Mouse (Mus musculus) stomach, embryonic 16.5 days (tissue): ENCODE results near the gene Rorc. TPM values are rescaled to one million over a fixed set of nuclear protein-coding genes. Genes with fewer than 3 reads are reported as not detected.

Source experiments
- ATAC-seq: fragments of 200-750 bp; cut with Nextera tagmentation; 2 replicates; pipeline ENCODE4 v1.8.0; 2017; ENCODE audit warnings: moderate number of reproducible peaks, moderate TSS enrichment; ENCODE audit not compliant: insufficient read depth, low FRiP score
- H3K27ac ChIP-seq: fragments of 300-500 bp; sonication (generic); 2 replicates; pipeline ENCODE4 v1.5.1; 2014; ENCODE audit warnings: low read length
- H3K27me3 ChIP-seq: fragments of 300-500 bp; sonication (generic); 2 replicates; pipeline ENCODE4 v1.6.1; 2014; ENCODE audit warnings: low read length, control low read depth, mixed read lengths; ENCODE audit not compliant: control insufficient read depth, insufficient read depth
- H3K36me3 ChIP-seq: fragments of 300-500 bp; sonication (generic); 2 replicates; pipeline ENCODE4 v1.6.1; 2014; ENCODE audit warnings: low read length; ENCODE audit not compliant: control insufficient read depth, insufficient read depth
- H3K4me1 ChIP-seq: fragments of 300-500 bp; sonication (generic); 2 replicates; pipeline ENCODE4 v1.6.1; 2014; ENCODE audit warnings: low read length, control low read depth, mixed read lengths; ENCODE audit not compliant: control insufficient read depth, insufficient read depth
- H3K4me2 ChIP-seq: fragments of 300-500 bp; sonication (generic); 2 replicates; pipeline ENCODE4 v1.6.1; 2014; ENCODE audit warnings: low read depth, low read length, mixed read lengths
- H3K4me3 ChIP-seq: fragments of 300-500 bp; sonication (generic); replicated peaks from 2 replicates; pipeline ENCODE4 v1.5.1; 2014; ENCODE audit warnings: mild to moderate bottlenecking, low read length
- H3K9ac ChIP-seq: fragments of 300-500 bp; sonication (generic); 2 replicates; pipeline ENCODE4 v1.6.1; 2014; ENCODE audit warnings: low read length
- H3K9me3 ChIP-seq: fragments of 300-500 bp; sonication (generic); replicated peaks from 2 replicates; pipeline ENCODE4 v1.6.1; 2016; ENCODE audit warnings: low read length, control low read depth; ENCODE audit not compliant: control insufficient read depth
- WGBS: fragments of 180-500 bp; shearing (Covaris S2); extraction: QIAGEN DNeasy Blood & Tissue Kit; methylation state at CpG from one replicate; pipeline ENCODE4 v1.1.7; 2014; 5-methylcytosine and 5-hydroxymethylcytosine counted together
- polyA plus RNA-seq: library from polyadenylated mRNA; unstranded; fragments of >200 nt; fragmentation: Nextera tagmentation; extraction: Ambion mirVana; gene quantifications from 2 replicates; pipeline ENCODE4 v1.2.1, GENCODE M21; 2015

Rorc gene
- polyA plus RNA-seq, 1 experiment from 2014 or later, result 7.4 TPM

DNA sequence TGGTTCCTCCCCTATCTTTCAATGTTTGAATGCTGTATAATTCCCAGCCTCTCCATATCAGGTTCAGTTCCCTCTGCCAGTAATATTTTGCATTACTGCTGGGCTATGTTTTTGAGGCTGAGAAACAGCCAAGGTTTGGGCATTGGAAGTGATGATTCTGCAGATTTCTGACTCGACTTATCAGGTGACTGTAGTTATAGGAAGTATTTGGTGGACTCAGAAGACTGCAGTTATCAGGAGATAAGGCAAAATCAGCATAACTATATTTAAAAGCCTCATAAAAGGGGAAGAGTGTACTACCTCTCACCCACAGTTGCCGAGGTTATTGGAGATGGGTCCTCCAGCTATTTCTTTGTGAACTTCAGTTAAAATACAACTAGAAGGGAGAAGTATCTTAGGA, 58.4 kb downstream of the Rorc start:
- no peaks in the 10 kb centered on the region for H3K27me3 ChIP-seq
- 67% methylated on average over 2 of the region's 2 CpGs for WGBS
- no peak overlapping the region for H3K27ac ChIP-seq
- H3K9ac ChIP-seq, result no peak overlapping the region
- H3K4me1 ChIP-seq, result no peaks in the 10 kb centered on the region
- H3K4me3 ChIP-seq, result no peak overlapping the region
- ATAC-seq, result no peak
- H3K36me3 ChIP-seq, result no peaks in the 10 kb centered on the region
- H3K9me3 ChIP-seq, result no peaks in the 10 kb centered on the region
- no peak overlapping the region for H3K4me2 ChIP-seq

- no peak overlapping the region for H3K4me3 ChIP-seq
- H3K9ac ChIP-seq, result no peak overlapping the region
- no peak overlapping the region for H3K4me2 ChIP-seq
- H3K27ac ChIP-seq, result no peak overlapping the region
- 59% methylated on average over 2 of the region's 2 CpGs for WGBS
- no peaks in the 10 kb centered on the region for H3K9me3 ChIP-seq
- ATAC-seq, result no peak
- no peaks in the 10 kb centered on the region for H3K27me3 ChIP-seq
- H3K4me1 ChIP-seq, result no peaks in the 10 kb centered on the region
- H3K36me3 ChIP-seq, result no peaks in the 10 kb centered on the region
Observed at GRCm38 (mm10) chr3:94434305-94434704, 61.7 kb downstream of the Rorc start.

- Histone ChIP-seq H3K4me1 (no peaks in the 10 kb centered on the region), H3K9ac (no peak overlapping the region), H3K9me3 (no peaks in the 10 kb centered on the region), H3K36me3 (no peaks in the 10 kb centered on the region), H3K27me3 (no peaks in the 10 kb centered on the region; the same call in 1 of the 2 replicates), H3K4me3 (no peak overlapping the region), H3K4me2 (no peak overlapping the region), H3K27ac (no peak overlapping the region)
- 82% methylated on average over 9 of the region's 9 CpGs for WGBS
- no peak for ATAC-seq
Observed at GRCm38 (mm10) chr3:94436420-94436819, 63.8 kb downstream of the Rorc start.

GRCm38 (mm10) chr3:94441182-94441581, 68.6 kb downstream of the Rorc start:
- Histone ChIP-seq H3K4me3 (no peak overlapping the region), H3K9me3 (no peaks in the 10 kb centered on the region), H3K4me1 (no peaks in the 10 kb centered on the region), H3K4me2 (no peak overlapping the region), H3K36me3 (peaks cover 4% of the 10 kb centered on the region; the same call in 1 of the 2 replicates), H3K9ac (no peak overlapping the region), H3K27ac (no peak overlapping the region), H3K27me3 (no peaks in the 10 kb centered on the region; the same call in 1 of the 2 replicates)
- WGBS, result 40% methylated on average over 3 of the region's 3 CpGs
- no peak for ATAC-seq

DNA sequence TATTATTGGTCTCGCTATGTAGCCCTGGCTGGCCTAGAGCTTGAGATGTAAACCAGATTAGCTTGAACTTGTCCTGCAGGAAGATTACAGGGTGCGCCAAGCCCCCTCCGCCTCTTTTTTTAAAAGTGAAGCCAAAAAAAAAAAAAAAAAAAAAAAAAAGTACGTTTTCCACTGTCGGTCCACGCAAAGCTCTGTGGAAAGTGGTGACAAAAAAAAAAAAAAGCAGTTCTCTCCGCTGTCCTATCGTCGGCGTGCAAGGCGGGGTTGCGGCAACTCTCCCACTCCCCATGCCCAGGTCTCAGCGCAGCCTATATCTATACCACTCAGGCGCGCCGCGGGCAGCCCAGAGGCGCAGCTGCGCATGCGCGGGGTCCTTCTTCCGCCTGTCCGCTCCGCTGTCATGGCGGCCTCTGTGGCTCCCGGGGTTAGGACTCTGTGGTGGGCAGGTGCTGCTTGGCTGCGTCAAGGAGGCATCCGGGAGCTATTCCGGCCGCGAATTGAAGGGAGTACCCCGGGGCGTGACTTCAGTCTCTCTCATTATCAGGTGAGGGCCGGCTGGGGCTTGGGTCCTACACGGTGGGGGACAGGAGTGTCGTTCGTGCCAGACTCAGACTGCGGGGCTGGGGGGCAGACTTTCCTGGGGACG, 70.5 kb downstream of the Rorc start, which contains the start of gene Mrpl9:
Gene Mrpl9 (plus strand): TSS at position 368 of the 646 bp plus-strand sequence.
- ATAC-seq, result peak; percentile 97
- peak within 1 kb of the TSS; percentile 91 for H3K4me3 ChIP-seq
- H3K36me3 ChIP-seq, result peaks cover 14% of the 10 kb centered on the region
- H3K4me1 ChIP-seq, result no peaks in the 10 kb centered on the region
- WGBS, result under 1% methylated on average over 39 of the region's 39 CpGs
- peak within 1 kb of the TSS; percentile 65 for H3K4me2 ChIP-seq
- no peaks in the 10 kb centered on the region; the same call in 1 of the 2 replicates for H3K27me3 ChIP-seq
- peak within 1 kb of the TSS; percentile 95 for H3K9ac ChIP-seq
- H3K27ac ChIP-seq, result peak within 1 kb of the TSS; percentile 63
- H3K9me3 ChIP-seq, result no peaks in the 10 kb centered on the region

GRCm38 (mm10) chr3:94443597-94443964, 71.0 kb downstream of the Rorc start, which contains the start of gene Oaz3:
TSS of gene Oaz3 (minus strand) at chr3:94443915.
- H3K4me1 ChIP-seq, result no peaks in the 10 kb centered on the region
- H3K9ac ChIP-seq, result peak within 1 kb of the TSS; percentile 95
- peak within 1 kb of the TSS; percentile 91 for H3K4me3 ChIP-seq
- H3K36me3 ChIP-seq, result peaks cover 17% of the 10 kb centered on the region
- peak; percentile 44; the same call in 1 of the 2 replicates for ATAC-seq
- H3K4me2 ChIP-seq, result peak within 1 kb of the TSS; percentile 65
- H3K27ac ChIP-seq, result peak within 1 kb of the TSS; percentile 63
- no peaks in the 10 kb centered on the region; the same call in 1 of the 2 replicates for H3K27me3 ChIP-seq
- H3K9me3 ChIP-seq, result no peaks in the 10 kb centered on the region
- under 1% methylated on average over 24 of the region's 24 CpGs for WGBS

Other genes starting within 250 kb of the Rorc start
- not detected in 2 replicates for gene Gm10696, start 194.6 kb upstream of the Rorc start, polyA plus RNA-seq
- gene Gm5286, start 176.1 kb upstream of the Rorc start, polyA plus RNA-seq, result not detected in 2 replicates
- not detected in 2 replicates for gene Gm4778, start 108.8 kb upstream of the Rorc start, polyA plus RNA-seq
- 10.4 and 12.6 TPM in 2 replicates for gene Them4, start 62.7 kb upstream of the Rorc start, polyA plus RNA-seq
- 32.1 and 49.6 TPM in 2 replicates for gene Them5, start 30.7 kb upstream of the Rorc start, polyA plus RNA-seq
- 0.35 and 0.65 TPM in 2 replicates for gene C2cd4d, start 10.4 kb upstream of the Rorc start, polyA plus RNA-seq
- gene Lingo4, start 25.7 kb downstream of the Rorc start, polyA plus RNA-seq, result 0.44 and 0.51 TPM in 2 replicates
- gene Tdrkh, start 40.5 kb downstream of the Rorc start, polyA plus RNA-seq, result 6.4 and 8.2 TPM in 2 replicates
- gene Mrpl9, start 70.5 kb downstream of the Rorc start, polyA plus RNA-seq, result 67.8 and 71.8 TPM in 2 replicates
- 0.41 and 0.56 TPM in 2 replicates for gene Oaz3, start 71.1 kb downstream of the Rorc start, polyA plus RNA-seq
- 14.2 and 19.3 TPM in 2 replicates for gene Celf3, start 105.5 kb downstream of the Rorc start, polyA plus RNA-seq
- 1.6 and 3.4 TPM in 2 replicates for gene Riiad1, start 107.5 kb downstream of the Rorc start, polyA plus RNA-seq
- gene Snx27, start 209.9 kb downstream of the Rorc start, polyA plus RNA-seq, result 29.6 and 31.4 TPM in 2 replicates